Mouse (Mus musculus) ovary, postnatal 10 days (tissue): ENCODE results near the gene Vav3.

Source experiments
- DNase-seq: peaks from one replicate; pipeline ENCODE4 v3.0.0; 2022; ENCODE audit warnings: low spot score

Vav3 gene

GRCm38 (mm10) chr3:109340274-109341070 lies at the start of gene Vav3:
Gene Vav3 (plus strand): TSS chr3:109340653.
- peak; percentile 54 for DNase-seq

DNA sequence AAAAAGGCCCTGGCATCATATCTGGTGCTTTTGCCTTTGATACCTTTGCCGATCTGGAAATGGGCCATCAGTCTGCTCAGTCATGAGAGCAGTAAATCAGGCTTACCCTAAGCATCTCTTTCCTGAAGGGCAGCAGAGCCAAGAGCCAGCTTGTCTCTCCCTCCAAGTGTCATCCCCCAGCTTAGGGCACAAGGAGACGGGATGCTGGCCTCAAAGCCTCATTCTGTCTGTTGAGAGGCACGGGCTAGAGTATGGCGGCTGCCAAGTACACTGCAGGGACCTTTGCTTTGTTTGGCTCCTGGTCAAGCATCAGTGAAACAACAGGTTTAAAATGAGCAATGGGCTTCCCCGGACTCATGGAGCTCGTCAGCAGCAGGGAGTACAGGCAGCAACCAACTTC lies 41.6 kb upstream of the Vav3 start:
- no peak for DNase-seq

DNA sequence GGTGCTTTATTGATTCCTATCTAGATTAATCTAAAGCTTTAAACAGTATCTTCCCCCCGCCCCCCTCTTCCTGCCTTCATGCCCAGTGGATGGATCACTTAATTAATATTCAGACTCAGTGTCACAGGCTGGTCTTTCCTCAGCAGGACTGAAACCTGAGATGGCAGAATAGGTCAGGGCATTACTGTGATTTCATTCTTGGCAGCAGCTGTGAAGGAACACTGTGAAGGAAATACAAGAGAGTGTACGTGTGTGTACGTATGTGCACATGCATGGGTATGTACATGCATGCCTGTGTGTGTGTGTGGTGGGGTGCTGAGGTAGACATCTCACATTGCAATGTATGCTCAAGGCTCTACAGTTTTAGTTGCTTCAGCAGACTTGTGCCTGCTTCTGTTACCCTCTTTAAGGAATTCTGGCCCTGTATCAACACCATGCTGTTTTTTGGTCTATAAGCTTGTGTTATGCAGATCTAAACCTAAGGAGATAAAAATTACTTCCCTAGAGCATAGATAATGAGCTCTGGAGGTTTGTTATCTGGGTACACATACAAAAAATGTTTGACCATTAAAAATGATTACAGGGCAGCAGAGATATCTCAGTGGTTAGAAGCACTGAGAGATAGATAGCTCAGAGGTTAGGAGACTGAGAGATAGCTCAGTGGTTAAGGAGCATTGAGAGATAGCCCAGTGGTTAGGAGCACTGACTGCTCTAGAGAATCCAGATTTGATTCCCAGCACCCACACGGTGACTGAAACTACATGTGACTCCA lies 41.0 kb upstream of the Vav3 start:
- DNase-seq = no peak

GRCm38 (mm10) chr3:109302059-109302458 lies 38.4 kb upstream of the Vav3 start:
- DNase-seq = no peak

DNA sequence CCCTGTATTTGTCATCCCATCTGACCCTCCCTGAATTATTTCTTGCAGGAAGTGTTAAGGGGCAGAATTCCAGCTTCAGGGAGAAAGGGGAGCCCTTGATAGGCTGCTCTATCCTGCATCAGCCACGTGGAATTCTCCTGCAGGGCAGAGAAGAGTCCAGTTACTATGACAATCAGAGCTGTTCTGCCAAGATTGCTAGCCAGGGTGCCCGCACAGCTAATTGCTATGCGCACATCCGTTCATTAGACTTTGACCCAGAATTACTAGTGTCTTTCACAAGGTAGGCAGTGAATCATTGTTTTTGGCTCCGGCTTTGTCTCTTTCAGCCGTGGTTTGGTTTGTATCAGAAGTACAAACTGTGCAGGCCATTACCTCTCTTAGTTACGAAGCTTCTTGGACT lies 33.0 kb upstream of the Vav3 start:
- no peak for DNase-seq

GRCm38 (mm10) chr3:109308468-109308867 lies 32.0 kb upstream of the Vav3 start:
- no peak for DNase-seq

- DNase-seq = peak; percentile 21
Observed at GRCm38 (mm10) chr3:109309317-109310265, 30.9 kb upstream of the Vav3 start.

DNA sequence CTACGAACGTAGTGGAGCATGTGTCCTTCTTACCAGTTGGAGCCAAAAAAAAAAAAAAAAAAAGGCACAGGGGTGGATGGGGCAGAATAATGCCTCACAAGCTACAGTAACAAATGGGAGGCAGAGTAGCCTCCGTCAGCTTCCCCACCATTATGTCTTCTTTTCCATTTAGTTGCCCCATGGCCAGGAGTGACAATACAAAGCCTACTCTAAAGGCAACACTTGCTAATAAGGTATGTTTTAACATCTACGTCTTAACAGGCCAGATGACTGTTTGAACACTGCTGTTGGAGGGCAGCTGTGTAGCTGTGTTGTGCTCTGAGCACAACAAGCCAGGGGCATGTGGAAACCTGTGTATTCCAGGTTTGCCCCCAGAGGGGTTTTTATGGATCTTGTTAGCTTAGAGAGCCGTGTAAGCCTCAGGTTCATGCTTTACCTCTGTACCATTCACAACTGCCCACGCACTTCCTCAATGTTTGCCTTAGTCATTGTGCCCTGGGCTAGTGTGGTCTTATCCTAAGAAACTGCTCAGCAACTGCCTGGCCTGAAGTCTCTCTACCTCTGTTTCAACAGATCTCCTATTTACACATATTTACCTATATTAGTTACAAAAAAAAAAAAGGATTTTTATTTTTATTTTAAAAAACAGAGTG lies 29.2 kb upstream of the Vav3 start:
- DNase-seq = no peak

DNA sequence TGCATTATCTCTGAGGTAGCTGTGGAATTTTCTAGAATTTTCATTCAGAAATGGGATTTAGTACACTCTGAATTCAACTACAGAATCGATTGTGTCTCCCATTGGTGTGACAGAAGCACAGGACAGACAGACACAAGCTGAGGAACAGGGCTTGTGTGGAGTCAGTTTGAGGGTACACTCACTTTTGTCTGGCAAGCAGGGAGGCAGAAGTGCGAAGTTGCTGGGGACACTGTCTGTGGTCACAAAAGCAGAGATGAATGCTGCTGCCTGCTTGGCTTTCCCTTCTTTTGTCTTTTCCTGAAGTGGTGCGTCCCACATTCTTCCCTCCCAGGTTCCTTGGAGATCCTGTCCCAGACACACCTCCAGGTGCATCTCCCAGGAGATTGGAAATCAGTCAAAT lies 28.6 kb upstream of the Vav3 start:
- DNase-seq = no peak

DNA sequence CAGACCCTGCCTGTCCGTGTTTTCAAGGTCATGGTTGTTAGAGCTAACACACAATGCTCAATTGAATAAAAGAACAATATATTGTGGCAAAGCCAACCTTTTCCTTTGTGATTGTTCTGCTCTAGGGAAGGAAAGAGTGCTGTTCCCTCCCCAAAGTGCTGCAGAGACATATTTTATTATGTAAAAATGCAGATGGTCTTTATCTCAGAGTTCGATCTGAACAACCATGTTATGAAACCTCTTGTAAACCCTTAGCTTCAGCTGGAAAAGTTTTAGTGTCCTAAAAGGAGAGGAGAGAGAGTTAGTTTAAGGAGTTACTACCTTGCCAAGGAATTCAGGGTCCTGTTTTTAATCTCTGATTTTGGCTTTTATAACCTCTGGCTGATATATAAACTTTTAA lies 27.0 kb upstream of the Vav3 start:
- DNase-seq = no peak

DNA sequence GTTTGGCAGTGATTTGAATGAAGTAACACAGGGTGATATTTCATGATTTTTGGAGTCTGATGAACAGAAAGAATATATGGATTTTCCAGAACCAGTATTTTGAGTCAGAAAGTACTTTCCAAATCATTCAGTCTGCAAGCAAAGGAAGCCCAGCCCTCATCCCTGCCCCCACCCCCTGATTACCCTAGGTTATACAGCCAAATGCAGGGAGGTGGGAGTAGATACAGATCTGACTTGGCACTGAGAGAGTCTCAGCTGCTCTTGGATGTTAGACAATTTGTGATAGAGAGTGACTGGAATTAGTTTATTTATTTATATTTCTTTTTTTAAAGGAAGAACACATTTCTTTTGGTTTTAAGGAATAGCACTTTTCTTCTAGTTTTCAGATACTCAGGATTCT lies 18.2 kb upstream of the Vav3 start:
- DNase-seq = no peak

GRCm38 (mm10) chr3:109323447-109324300 lies 16.8 kb upstream of the Vav3 start:
- DNase-seq = no peak

DNA sequence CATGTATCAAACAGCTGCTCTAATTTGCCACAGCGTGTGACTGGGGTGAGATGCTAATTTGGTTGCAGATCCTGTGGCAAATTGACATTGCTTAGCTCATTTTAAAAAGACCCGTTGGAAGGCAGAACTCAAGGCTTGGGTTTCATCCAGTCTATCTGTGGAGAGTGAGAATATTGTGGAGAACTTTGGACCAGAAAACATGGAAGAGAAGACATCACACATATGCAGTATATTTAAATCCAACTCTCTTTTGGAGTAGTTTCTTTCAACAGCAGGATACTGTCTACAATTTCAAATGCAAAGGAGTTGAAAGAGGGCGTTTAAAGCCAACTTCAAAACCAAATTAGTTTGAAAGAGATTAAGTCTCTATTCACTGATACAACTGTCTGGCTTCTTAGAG lies 13.3 kb upstream of the Vav3 start:
- no peak for DNase-seq

DNA sequence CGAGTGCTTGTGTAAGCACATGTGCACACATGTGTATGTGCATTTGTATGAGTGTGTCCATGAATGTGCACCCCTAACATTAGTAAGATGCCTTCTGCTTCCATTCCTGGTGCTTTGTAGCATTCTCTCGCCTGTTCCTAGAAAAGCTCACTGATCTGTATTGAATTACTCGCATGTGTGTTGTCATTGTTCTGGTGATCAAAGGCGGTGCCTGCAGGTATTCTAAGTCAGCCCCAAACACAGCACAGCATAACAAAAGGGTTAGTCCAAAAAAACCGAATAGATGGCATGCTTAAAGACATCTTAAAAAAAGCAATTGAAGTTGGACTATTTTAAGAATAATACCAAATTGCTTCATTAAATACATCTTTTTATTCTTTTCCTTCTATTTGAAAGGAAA lies 7.7 kb upstream of the Vav3 start:
- DNase-seq = no peak

DNA sequence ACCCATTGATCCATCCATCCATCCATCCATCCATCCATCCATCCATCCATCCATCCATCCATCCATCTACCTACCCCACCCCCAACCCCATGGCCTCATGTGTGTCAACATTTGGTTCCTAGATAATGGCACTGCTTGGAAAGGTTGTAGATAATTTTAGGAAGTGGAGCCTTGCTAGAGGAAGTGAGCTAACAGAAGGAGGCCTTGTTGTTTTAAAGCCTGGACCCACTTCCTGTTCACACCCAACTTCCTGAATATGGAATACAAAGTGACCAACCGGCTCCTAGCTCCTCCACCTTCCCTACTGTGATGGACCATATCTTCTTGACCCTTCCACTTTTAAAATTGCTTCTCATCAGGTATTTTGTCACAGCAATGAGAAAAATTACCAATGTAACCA lies 5.0 kb upstream of the Vav3 start:
- DNase-seq = no peak

DNA sequence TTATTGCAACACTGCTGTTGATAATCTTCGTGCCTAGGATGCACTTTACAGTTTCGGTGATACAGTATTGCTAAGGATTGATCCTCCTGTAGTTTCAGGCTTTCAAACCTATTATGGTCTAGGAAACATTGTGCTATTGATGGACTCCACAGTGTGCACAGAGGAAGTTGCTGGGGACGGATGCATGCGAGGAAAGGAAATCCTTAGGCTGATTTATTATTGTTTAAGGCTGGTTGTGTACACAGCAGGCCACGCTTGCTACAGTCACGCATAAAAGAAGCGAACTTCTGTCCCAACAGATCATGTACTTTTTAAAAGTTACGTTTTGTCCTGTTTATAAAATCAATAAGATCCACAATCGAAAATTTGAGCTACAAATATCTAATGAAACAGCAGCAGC lies 1.2 kb upstream of the Vav3 start:
- no peak for DNase-seq

GRCm38 (mm10) chr3:109339941-109340273 lies 546 bp upstream of the Vav3 start:
- peak; percentile 11 for DNase-seq

GRCm38 (mm10) chr3:109341071-109341480 lies 623 bp downstream of the Vav3 start:
- peak; percentile 6 for DNase-seq

DNA sequence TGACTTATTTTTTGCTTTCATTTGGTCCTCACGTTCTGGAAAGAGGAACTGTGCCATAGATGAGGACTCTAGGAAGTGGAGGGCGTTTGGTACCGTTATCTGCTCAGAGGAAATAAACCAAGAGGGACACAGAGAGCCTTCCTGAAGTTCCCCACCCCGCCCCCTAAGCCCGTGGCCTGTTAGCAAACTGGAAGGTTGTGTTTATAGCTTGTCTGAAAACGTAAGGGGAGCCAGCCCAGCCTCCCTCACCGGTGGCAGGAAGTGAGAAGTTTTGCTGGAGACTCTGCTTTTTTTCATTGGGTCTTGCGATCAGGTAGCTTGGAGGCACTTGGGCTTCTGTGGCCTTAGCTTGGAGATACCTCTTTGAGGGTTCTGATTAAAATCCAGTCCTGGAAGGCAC lies 1.2 kb downstream of the Vav3 start:
- no peak for DNase-seq

GRCm38 (mm10) chr3:109351956-109352684 lies 11.7 kb downstream of the Vav3 start:
- DNase-seq = no peak
